In the genomic region with DNA sequence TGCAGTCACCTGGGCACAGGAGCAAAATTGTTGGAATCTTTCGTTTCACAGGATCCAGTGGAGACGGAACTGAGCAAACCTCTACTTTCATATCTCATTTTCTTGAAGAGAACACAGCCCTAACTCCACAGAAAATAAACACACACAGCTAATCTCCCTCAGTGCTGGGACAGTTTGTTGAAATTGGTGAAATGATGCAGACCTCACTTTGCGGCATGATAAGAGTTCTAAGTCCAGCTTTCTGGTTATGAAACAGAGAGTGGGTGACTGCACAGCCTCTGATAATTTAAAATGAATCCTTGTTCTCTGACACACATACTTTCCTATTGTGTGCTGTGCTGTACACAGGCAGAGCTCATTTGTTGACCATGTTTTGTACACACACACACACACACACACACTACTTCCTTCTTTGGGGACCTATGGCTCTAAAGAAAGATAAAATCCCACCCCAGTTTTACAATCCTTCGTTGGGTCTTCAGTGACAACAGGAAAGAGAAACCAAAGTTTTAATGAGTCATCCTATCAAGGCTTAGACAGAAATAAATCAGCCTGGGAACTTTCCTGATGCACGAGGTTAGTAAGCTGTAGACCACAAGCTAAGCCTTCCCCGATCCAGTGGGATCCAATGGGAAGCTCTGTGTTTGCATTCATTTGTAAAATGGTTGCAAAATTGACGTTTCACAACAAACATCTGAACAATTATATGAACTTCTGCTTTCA, we compare ENCODE assay signal across 18 mouse cellular contexts.
DNase-seq lines count a peak whose midpoint lies in the region; ATAC-seq and TF ChIP-seq lines count a peak whose summit lies in the region.
"Had no signal": no experiment of that assay in that cellular context is flagged by ENCODE, and none has a peak within 500 bp of the region (broad histone marks: within the 10 kb centered on the region; RNA-seq: fewer than 3 reads in every experiment).

No protein-coding gene starts in this region.

- H3K27ac ChIP-seq in lung, postnatal 0 days (ENCODE audit: low read length), result no peak overlapping the region
- peak overlapping the region; percentile 62 for H3K27ac ChIP-seq in heart, embryonic 16.5 days (ENCODE audit: low read length)
- H3K27ac ChIP-seq: embryonic facial prominence, embryonic 10.5 days; limb, embryonic 15.5 days; neural tube, embryonic 13.5 days had no signal

- H3K9me3 ChIP-seq in lung, postnatal 0 days (ENCODE audit: low read length), result no peaks in the 10 kb centered on the region
- no peaks in the 10 kb centered on the region for H3K9me3 ChIP-seq in heart, embryonic 16.5 days (replicated peaks; ENCODE audit: control insufficient read depth, low read length)
- H3K9me3 ChIP-seq: embryonic facial prominence, embryonic 10.5 days; limb, embryonic 15.5 days; neural tube, embryonic 13.5 days had no signal

- H3K4me1 ChIP-seq in lung, postnatal 0 days (ENCODE audit: insufficient read depth, low read depth, low read length), result no peaks in the 10 kb centered on the region
- H3K4me1 ChIP-seq in heart, embryonic 16.5 days (ENCODE audit: control insufficient read depth, insufficient read depth, low read length), result peaks cover 9% of the 10 kb centered on the region
- H3K4me1 ChIP-seq in lung, adult 2 months (ENCODE audit: control insufficient read depth, insufficient read depth, low read length), result no peaks in the 10 kb centered on the region
- H3K4me1 ChIP-seq: embryonic facial prominence, embryonic 10.5 days; limb, embryonic 15.5 days; neural tube, embryonic 13.5 days had no signal

- H3K4me2 ChIP-seq in lung, postnatal 0 days (replicated peaks; ENCODE audit: low read depth, low read length), result no peak overlapping the region
- H3K4me2 ChIP-seq in heart, embryonic 16.5 days (ENCODE audit: low read depth, low read length), result peak overlapping the region; percentile 9; the same call in 1 of the 2 replicates
- H3K4me2 ChIP-seq: limb, embryonic 15.5 days; neural tube, embryonic 13.5 days had no signal

- no peak for TF ChIP-seq POLR2A in lung, adult 2 months (IDR thresholded peaks at IDR 0.05; ENCODE audit: borderline replicate concordance, extremely low read depth, low read depth, low read length)

- no peaks in the 10 kb centered on the region for H3K36me3 ChIP-seq in lung, postnatal 0 days (ENCODE audit: insufficient read depth, low read length)
- H3K36me3 ChIP-seq in heart, embryonic 16.5 days (ENCODE audit: control insufficient read depth, insufficient read depth), result no peaks in the 10 kb centered on the region
- H3K36me3 ChIP-seq: embryonic facial prominence, embryonic 10.5 days; limb, embryonic 15.5 days; neural tube, embryonic 13.5 days had no signal

- TF ChIP-seq CTCF in lung, postnatal 0 days (IDR thresholded peaks at IDR 0.05), result no peak
- no peak for TF ChIP-seq CTCF in lung, adult 2 months (IDR thresholded peaks at IDR 0.05; ENCODE audit: insufficient read depth, low read length)

- WGBS in lung, postnatal 0 days, result 51% methylated on average over 7 of the region's 7 CpGs
- WGBS in heart, embryonic 16.5 days, result 34% methylated on average over 7 of the region's 7 CpGs
- 56% methylated on average over 7 of the region's 7 CpGs for WGBS in lung, adult 2 months

- no peak for ATAC-seq in lung, postnatal 0 days
- peak; percentile 19; the same call in 1 of the 2 replicates for ATAC-seq in heart, embryonic 16.5 days (replicated peaks; ENCODE audit: extremely low read depth, insufficient read depth, low FRiP score)
- ATAC-seq: hindbrain, embryonic 16.5 days had no signal

- no peak for TF ChIP-seq EP300 in lung, postnatal 0 days (IDR thresholded peaks at IDR 0.05)

- DNase-seq in adrenal gland, postnatal 14 days, result peak; percentile 36
- no peak for DNase-seq in adrenal gland, adult 8-10 months
- DNase-seq in lung, postnatal 0 days (ENCODE audit: low spot score), result peak; percentile 47
- DNase-seq in lung, postnatal 4 days, result no peak
- no peak for DNase-seq in layer of hippocampus, adult 11-12 months (ENCODE audit: low spot score)
- no peak for DNase-seq in ovary, postnatal 14 days (ENCODE audit: low spot score)
- DNase-seq in lung, adult 2 months, result no peak
- DNase-seq: cerebellum, postnatal 14 days; kidney, adult 8-10 months; lung, postnatal 36 days; midbrain, embryonic 14.5 days; retina, postnatal 1 day; thymus, postnatal 14 days had no signal

- H3K4me3 ChIP-seq in lung, postnatal 0 days (ENCODE audit: low read depth, low read length), result no peak overlapping the region
- no peak overlapping the region for H3K4me3 ChIP-seq in heart, embryonic 16.5 days (ENCODE audit: low read length)
- no peak overlapping the region for H3K4me3 ChIP-seq in lung, adult 2 months (replicated peaks; ENCODE audit: extremely low read depth, low read depth, low read length)
- H3K4me3 ChIP-seq: embryonic facial prominence, embryonic 10.5 days; limb, embryonic 15.5 days; neural tube, embryonic 13.5 days had no signal

- H3K27me3 ChIP-seq in lung, postnatal 0 days (replicated peaks; ENCODE audit: insufficient read depth, low read length), result no peaks in the 10 kb centered on the region
- H3K27me3 ChIP-seq in heart, embryonic 16.5 days (ENCODE audit: control insufficient read depth, insufficient read depth, low read length), result no peaks in the 10 kb centered on the region
- H3K27me3 ChIP-seq: limb, embryonic 15.5 days; neural tube, embryonic 13.5 days had no signal

- no peak overlapping the region for H3K9ac ChIP-seq in lung, postnatal 0 days (replicated peaks; ENCODE audit: low read depth)
- no peak overlapping the region for H3K9ac ChIP-seq in heart, embryonic 16.5 days (ENCODE audit: low read length)
- H3K9ac ChIP-seq: limb, embryonic 15.5 days; neural tube, embryonic 13.5 days had no signal

Comparison
In these comparisons a context has a peak if more than half of its experiments do, and no peak if none do; other contexts are left out.
1. DNase-seq: peak in adrenal gland, postnatal 14 days (single experiment) and lung, postnatal 0 days (single experiment); none in adrenal gland, adult 8-10 months (single experiment), lung, postnatal 4 days (0 of 2), layer of hippocampus, adult 11-12 months (single experiment), ovary, postnatal 14 days (single experiment) and lung, adult 2 months (single experiment).